Mouse (Mus musculus) liver, embryonic 14.5 days (tissue): ENCODE data around the gene Rgs19.

Source experiments
- CTCF ChIP-seq: IDR thresholded peaks from 2 replicates; pipeline ENCODE4 v1.5.1; 2016; ENCODE audit warnings: antibody characterized with exemption, low read depth, control low read depth
- EP300 ChIP-seq: IDR thresholded peaks from 2 replicates; pipeline ENCODE4 v1.6.1; 2016; ENCODE audit warnings: antibody characterized with exemption, low read depth

GRCm38 (mm10) chr2:181715382-181715781 lies 21.6 kb upstream of the Rgs19 start:
- TF ChIP-seq EP300: no peak
- no peak for TF ChIP-seq CTCF
